Mouse (Mus musculus) stomach, embryonic 14.5 days (tissue): ENCODE data around the gene Prx. TPM values are rescaled to one million over a fixed set of nuclear protein-coding genes. Genes with fewer than 3 reads are reported as not detected.

ENCODE experiments used
- ATAC-seq: fragments of 200-750 bp; cut with Nextera tagmentation; 2 replicates; pipeline ENCODE4 v1.8.0; 2017; ENCODE audit warnings: low read depth, moderate TSS enrichment; ENCODE audit not compliant: insufficient number of reproducible peaks, insufficient read depth, low FRiP score
- H3K27ac ChIP-seq: fragments of 300-500 bp; sonication (generic); 2 replicates; pipeline ENCODE4 v1.5.1; 2014; ENCODE audit warnings: mild to moderate bottlenecking, low read length, moderate library complexity, mixed read lengths
- H3K27me3 ChIP-seq: fragments of 300-500 bp; sonication (generic); 2 replicates; pipeline ENCODE4 v1.6.1; 2014; ENCODE audit warnings: low read length, control low read depth, mixed read lengths; ENCODE audit not compliant: control insufficient read depth, insufficient read depth
- H3K36me3 ChIP-seq: fragments of 300-500 bp; sonication (generic); 2 replicates; pipeline ENCODE4 v1.6.1; 2014; ENCODE audit warnings: mild to moderate bottlenecking, control low read depth, low read length, moderate library complexity, mixed read lengths; ENCODE audit not compliant: control insufficient read depth, insufficient read depth
- H3K4me1 ChIP-seq: fragments of 300-500 bp; sonication (generic); 2 replicates; pipeline ENCODE4 v1.6.1; 2014; ENCODE audit warnings: low read length, control low read depth, mixed read lengths; ENCODE audit not compliant: control insufficient read depth, insufficient read depth
- H3K4me2 ChIP-seq: fragments of 300-500 bp; sonication (generic); replicated peaks from 2 replicates; pipeline ENCODE4 v1.6.1; 2014; ENCODE audit warnings: low read depth, low read length, control low read depth
- H3K4me3 ChIP-seq: fragments of 300-500 bp; sonication (generic); 2 replicates; pipeline ENCODE4 v1.5.1; 2014; ENCODE audit warnings: low read depth, low read length, control low read depth
- H3K9ac ChIP-seq: fragments of 300-500 bp; sonication (generic); replicated peaks from 2 replicates; pipeline ENCODE4 v1.6.1; 2014; ENCODE audit warnings: low read depth, mild to moderate bottlenecking, control low read depth, low read length, moderate library complexity, mixed read lengths
- H3K9me3 ChIP-seq: fragments of 300-500 bp; sonication (generic); 2 replicates; pipeline ENCODE4 v1.6.1; 2016; ENCODE audit warnings: low read depth, low read length, control low read depth; ENCODE audit not compliant: control insufficient read depth
- WGBS: fragments of 180-500 bp; shearing (Covaris S2); extraction: QIAGEN DNeasy Blood & Tissue Kit; methylation state at CpG from one replicate; pipeline ENCODE4 v1.1.7; 2014; 5-methylcytosine and 5-hydroxymethylcytosine counted together
- polyA plus RNA-seq: library from polyadenylated mRNA; unstranded; fragments of >200 nt; fragmentation: Nextera tagmentation; extraction: Ambion mirVana; gene quantifications from 2 replicates; pipeline ENCODE4 v1.2.1, GENCODE M21; 2014

Prx gene
- polyA plus RNA-seq, 1 experiment from 2014 or later, result 1.4 TPM

DNA sequence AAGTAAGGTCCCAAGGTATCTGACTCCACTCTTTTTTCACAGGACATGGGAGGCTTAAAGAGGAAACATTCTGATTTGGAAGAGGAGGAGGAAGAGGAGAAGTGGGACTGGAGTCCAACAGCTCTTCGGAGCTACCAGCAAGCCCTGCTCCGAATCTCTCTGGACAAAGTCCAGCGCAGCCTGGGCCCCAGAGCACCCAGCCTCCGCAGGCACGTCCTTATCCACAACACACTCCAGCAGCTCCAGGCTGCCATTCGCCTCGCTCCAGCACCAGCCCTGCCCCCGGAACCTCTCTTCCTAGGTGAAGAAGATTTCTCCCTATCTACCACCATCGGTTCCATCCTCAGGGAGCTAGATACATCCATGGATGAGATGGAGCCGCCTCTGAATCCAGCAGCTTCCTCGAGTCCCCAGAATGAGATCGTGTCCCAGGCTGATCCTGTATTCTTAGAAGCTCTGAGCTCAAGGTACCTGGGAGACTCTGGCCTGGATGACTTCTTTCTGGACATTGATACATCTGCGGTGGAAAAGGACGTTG lies 23.0 kb upstream of the Prx start:
- Histone ChIP-seq H3K9ac (no peak overlapping the region), H3K27ac (no peak overlapping the region), H3K4me2 (no peak overlapping the region), H3K4me1 (0 out of 2 replicates have a peak, but pooled peaks cover 3% of the 10 kb centered on the region), H3K27me3 (no peaks in the 10 kb centered on the region), H3K9me3 (no peaks in the 10 kb centered on the region), H3K4me3 (no peak overlapping the region), H3K36me3 (peaks cover 14% of the 10 kb centered on the region; the same call in 1 of the 2 replicates)
- WGBS, result 93% methylated on average over 14 of the region's 14 CpGs
- no peak for ATAC-seq

DNA sequence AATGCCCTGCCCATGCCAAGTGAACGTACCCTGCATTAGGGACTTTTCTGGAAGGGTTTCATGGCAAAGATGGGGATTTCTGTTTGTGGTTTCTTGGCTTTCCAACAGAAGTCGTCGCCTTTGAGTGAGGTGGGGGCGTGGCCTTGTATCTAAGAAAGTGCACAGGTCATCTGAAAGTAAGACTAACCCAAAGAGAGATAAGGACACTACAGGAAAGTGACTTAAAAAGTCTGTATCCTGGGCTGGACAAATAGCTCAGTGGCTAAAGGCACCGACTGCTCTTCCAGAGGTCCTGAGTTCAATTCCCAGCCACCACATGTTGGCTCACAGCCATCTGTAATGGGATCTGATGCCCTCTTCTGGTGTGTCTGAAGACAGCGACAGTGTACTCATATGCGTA lies 20.6 kb upstream of the Prx start:
- Histone ChIP-seq H3K9me3 (no peaks in the 10 kb centered on the region), H3K4me2 (no peak overlapping the region), H3K4me1 (no peaks in the 10 kb centered on the region), H3K27ac (no peak overlapping the region), H3K9ac (no peak overlapping the region), H3K27me3 (no peaks in the 10 kb centered on the region), H3K4me3 (no peak overlapping the region), H3K36me3 (peaks cover 14% of the 10 kb centered on the region; the same call in 1 of the 2 replicates)
- no peak for ATAC-seq
- 70% methylated on average over 7 of the region's 7 CpGs for WGBS

DNA sequence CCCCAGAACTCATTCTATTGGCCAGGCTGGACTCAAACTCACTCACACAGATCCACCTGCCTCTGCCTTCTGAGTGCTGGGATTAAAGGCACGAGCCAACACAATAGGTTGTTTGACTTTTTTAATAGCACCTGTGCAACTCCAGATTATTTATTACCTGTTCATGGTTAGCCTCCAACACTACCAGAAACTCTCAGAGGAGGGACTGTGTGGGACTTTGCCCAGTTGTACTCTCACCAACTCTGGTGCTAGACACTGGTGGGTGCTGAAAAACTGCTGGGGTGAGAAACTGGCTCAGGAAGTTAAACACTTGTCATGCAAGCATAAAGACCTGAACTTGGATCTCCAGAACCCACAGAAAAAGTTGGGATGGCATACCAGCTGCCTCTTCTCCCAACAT lies 19.4 kb upstream of the Prx start:
- H3K27ac ChIP-seq, result no peak overlapping the region

DNA sequence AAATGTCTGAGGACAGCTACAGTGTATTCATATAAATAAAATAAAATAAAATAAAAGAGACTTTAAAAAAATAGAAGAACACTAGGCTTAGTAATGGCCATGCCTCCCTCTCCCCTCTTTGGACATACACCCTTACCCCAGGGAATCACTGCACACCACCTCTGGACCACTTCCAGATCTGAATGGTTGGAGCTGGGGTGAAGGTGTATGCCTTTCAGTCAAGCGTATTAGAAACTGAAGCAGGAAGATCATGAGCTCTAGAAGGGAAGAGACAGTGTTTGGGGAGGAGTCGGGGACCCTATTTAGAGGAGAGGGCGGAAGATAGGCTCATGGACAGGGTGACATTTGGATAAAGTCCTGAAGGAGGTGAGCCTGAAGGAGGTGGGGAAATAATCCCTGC lies 18.6 kb upstream of the Prx start:
- Histone ChIP-seq H3K36me3 (peaks cover 14% of the 10 kb centered on the region; the same call in 1 of the 2 replicates), H3K4me3 (peak overlapping the region; percentile 23; the same call in 1 of the 2 replicates), H3K27ac (peak overlapping the region; percentile 84), H3K4me1 (no peaks in the 10 kb centered on the region), H3K27me3 (no peaks in the 10 kb centered on the region), H3K4me2 (peak overlapping the region; percentile 36), H3K9ac (no peak overlapping the region), H3K9me3 (no peaks in the 10 kb centered on the region)
- ATAC-seq, result no peak
- whole genome bisulfite sequencing, result 61% methylated on average over 3 of the region's 3 CpGs

More for the DNA sequence above, 19.4 kb upstream of the Prx start:
- WGBS, result 54% methylated on average over 1 of the region's 1 CpGs
- ATAC-seq, result no peak
- H3K9ac ChIP-seq, result no peak overlapping the region
- H3K4me3 ChIP-seq, result no peak overlapping the region
- peaks cover 14% of the 10 kb centered on the region; the same call in 1 of the 2 replicates for H3K36me3 ChIP-seq
- no peaks in the 10 kb centered on the region for H3K27me3 ChIP-seq
- H3K4me2 ChIP-seq, result no peak overlapping the region
- H3K9me3 ChIP-seq, result no peaks in the 10 kb centered on the region
- no peaks in the 10 kb centered on the region for H3K4me1 ChIP-seq

DNA sequence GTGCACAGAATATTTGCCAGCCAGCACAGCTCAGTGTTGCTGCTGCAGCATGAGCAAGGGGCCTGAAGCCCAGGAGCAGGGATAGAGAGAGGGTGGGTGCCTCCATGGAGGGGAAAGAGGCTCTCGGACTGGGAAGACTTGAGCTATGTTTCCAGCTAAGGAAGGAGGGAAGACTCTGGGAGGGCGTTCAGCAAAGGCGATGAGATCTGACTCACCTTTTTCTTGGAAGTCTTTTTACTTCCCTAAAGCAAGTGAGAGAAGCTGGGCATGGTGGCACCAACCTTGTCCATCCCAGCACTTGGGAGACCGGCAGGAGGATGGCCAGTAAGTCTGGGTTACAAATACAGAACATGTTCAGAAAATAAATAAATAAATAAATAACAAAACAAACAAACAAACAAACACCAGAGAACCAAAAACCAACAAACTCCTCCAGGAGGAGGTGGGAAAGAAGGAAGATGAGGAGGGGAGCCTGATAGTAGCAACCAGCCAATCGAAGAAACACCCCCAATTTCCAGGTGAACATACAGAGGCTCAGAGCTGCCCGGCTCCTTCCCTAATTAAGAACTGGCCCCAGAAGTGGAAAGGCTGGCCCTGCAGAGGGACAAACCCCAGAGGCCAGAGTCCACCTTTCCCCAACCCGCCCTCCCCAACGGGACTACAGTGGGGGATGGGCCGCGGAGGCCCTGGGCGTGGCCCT lies 18.0 kb upstream of the Prx start:
- peak overlapping the region; percentile 23 for H3K4me3 ChIP-seq
- peaks cover 13% of the 10 kb centered on the region; the same call in 1 of the 2 replicates for H3K36me3 ChIP-seq
- H3K9me3 ChIP-seq, result no peaks in the 10 kb centered on the region
- H3K4me2 ChIP-seq, result peak overlapping the region; percentile 36
- H3K9ac ChIP-seq, result no peak overlapping the region
- no peaks in the 10 kb centered on the region for H3K4me1 ChIP-seq
- H3K27ac ChIP-seq, result peak overlapping the region; percentile 84
- no peak for ATAC-seq
- H3K27me3 ChIP-seq, result no peaks in the 10 kb centered on the region
- WGBS, result 8% methylated on average over 11 of the region's 11 CpGs

DNA sequence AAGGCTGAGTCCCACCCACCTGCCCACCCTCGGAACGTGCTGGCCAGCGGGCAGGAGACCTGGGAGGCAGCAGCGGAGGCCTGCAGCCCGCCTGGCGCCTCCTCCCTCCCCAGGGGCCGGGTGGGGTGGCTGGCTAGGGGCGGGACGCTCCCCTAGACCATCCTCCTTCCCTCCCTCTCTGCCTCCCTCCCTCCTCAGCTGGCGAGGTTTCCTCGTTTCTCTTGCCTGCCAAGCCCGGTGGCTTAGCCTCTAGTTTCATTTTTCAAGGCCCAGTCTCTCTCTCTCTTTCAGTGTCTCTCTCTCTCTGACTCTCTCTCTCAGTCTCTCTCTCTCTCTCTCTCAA lies 17.5 kb upstream of the Prx start:
- peak overlapping the region; percentile 84 for H3K27ac ChIP-seq
- peak; percentile 98 for ATAC-seq
- H3K9ac ChIP-seq, result no peak overlapping the region
- no peaks in the 10 kb centered on the region for H3K4me1 ChIP-seq
- H3K4me3 ChIP-seq, result peak overlapping the region; percentile 23
- H3K36me3 ChIP-seq, result peaks cover 8% of the 10 kb centered on the region; the same call in 1 of the 2 replicates
- H3K4me2 ChIP-seq, result peak overlapping the region; percentile 36
- no peaks in the 10 kb centered on the region for H3K27me3 ChIP-seq
- 3% methylated on average over 6 of the region's 12 CpGs for WGBS
- H3K9me3 ChIP-seq, result no peaks in the 10 kb centered on the region

DNA sequence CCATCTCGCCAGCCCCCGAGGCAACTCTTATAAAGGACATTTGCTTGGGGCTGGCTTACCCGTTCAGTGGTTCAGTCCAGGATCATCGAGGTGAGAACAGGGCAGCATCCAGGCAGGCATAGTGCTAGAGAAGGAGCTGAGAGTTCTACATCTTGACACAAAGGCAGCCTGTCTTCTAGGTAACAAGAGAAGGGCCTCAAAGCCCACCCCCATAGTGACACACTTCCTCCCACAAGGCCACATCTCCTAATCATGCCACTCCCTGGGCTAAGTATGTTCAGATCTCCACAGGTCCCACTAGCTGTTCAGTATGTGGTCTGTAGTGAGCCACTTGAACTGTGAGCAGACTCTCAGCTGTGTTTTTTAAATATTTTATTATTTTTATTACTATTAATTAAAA lies 15.3 kb upstream of the Prx start:
- Histone ChIP-seq H3K4me2 (no peak overlapping the region), H3K9ac (no peak overlapping the region), H3K9me3 (no peaks in the 10 kb centered on the region), H3K36me3 (no peaks in the 10 kb centered on the region), H3K27me3 (no peaks in the 10 kb centered on the region), H3K4me1 (peaks cover 5% of the 10 kb centered on the region; the same call in 1 of the 2 replicates), H3K4me3 (no peak overlapping the region), H3K27ac (no peak overlapping the region)
- 89% methylated on average over 4 of the region's 4 CpGs for WGBS
- ATAC-seq, result no peak

DNA sequence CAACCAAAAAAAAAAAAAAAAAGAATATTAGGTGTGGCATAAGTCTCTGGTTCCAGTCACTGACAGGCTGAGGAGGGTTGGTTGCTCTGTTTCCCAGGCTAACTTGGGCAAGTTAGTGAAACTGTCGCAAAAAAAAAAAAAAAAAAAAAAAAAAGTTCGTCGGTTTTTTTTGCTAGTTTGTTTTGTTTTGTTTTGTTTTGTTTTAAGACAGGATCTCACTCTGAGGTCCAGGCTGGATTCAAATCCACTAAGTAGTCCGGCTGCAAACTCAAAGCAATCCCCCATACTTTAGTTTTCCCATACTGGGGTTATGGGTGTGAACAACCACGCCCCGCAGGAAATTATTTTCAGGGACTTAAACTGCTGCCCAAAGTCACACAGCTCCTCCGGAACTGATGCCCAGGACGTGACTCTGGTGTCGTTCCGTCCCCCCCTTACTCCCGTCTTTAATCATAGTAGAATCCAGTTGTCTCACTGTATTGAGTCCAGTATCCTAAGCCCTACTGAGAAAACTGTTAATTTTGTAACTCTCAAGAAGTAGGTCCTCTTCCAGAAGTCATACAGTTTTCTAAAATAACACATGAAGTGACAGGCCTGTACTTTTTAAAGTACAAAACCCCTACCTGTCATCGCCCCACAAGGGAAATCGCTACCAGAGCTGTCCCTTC lies 12.9 kb upstream of the Prx start:
- H3K9ac ChIP-seq, result 0 out of 2 replicates have a peak overlapping the region, but pooled peaks have one; percentile 34
- WGBS, result 5% methylated on average over 13 of the region's 13 CpGs
- H3K27me3 ChIP-seq, result no peaks in the 10 kb centered on the region
- peak overlapping the region; percentile 77; the same call in 1 of the 2 replicates for H3K27ac ChIP-seq
- H3K9me3 ChIP-seq, result no peaks in the 10 kb centered on the region
- peaks cover 5% of the 10 kb centered on the region; the same call in 1 of the 2 replicates for H3K36me3 ChIP-seq
- H3K4me3 ChIP-seq, result peak overlapping the region; percentile 72
- peaks cover 14% of the 10 kb centered on the region; the same call in 1 of the 2 replicates for H3K4me1 ChIP-seq
- no peak for ATAC-seq
- peak overlapping the region; percentile 65 for H3K4me2 ChIP-seq
